Mouse (Mus musculus): ENCODE data around the gene Slc41a3.

Slc41a3 gene

DNA sequence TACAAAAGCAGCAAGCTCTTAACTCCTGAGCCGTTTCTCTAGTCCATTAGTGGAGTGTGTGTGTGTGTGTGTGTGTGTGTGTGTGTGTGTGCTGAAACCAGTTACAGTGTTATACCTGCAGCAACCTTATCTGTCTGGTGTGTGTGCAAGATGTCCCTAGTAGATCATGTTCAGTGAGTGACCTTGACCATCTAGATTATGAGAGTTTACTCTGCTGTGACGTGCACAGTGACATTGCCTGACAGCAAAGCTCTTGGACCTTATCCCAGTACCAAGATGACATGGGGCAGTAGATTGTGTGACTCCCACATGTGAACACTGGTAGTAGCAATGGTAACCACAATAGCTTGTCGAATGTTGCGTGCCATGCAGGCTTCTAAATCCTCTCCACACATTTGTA lies 4.2 kb upstream of the Slc41a3 start:
- no peak for DNase-seq

DNA sequence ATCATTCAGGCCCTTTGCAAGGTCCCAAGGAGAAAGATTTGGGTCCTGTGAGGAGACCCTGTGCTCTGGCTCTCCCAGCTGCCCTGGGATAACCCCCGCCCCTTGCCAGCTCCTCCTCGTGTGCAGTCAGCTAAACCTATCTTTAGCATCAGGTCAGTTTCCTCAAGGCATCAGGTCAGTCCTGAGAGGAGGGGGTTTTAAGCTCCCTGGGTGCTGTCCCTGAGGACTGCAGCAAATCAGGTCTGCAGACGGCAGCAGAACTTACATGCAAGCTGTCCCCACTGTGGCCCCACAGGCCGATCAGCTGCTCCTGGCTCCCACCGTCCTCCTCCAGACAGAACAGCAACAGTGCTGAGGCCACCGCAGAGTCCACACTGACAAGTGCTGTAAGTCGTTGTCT lies 2.8 kb upstream of the Slc41a3 start:
- DNase-seq: no peak

- no peak for DNase-seq
Measured at GRCm38 (mm10) chr6:90602304-90602703, 2.2 kb upstream of the Slc41a3 start.

- DNase-seq: no peak
Measured at GRCm38 (mm10) chr6:90603126-90603525, 1.4 kb upstream of the Slc41a3 start.

- no peak for DNase-seq
Measured at GRCm38 (mm10) chr6:90604130-90604529, 395 bp upstream of the Slc41a3 start.

DNA sequence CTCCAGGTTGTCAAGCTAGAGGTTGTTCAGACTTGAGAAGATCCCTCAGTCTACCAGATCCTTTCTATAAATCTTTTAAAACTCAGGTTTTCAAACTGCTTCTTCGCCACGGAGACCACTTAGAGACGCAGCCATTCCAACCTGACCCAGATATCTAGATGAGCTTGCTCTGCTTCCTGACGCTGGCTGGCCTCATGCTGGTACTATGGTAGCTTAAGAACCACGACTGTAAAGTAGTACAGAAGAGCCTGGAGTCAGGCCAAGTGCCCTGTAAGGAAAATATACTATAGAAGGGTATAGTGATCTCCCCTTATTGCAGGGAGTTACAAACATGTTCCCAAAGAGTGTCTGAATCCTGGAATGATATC lies 757 bp downstream of the Slc41a3 start:
- DNase-seq: no peak

- DNase-seq: peak; percentile 79
Measured at GRCm38 (mm10) chr6:90606538-90606937, 2.0 kb downstream of the Slc41a3 start.

- DNase-seq: peak; percentile 84
Measured at GRCm38 (mm10) chr6:90607196-90607595, 2.7 kb downstream of the Slc41a3 start.

- peak; percentile 52 for DNase-seq
Measured at GRCm38 (mm10) chr6:90608186-90608585, 3.7 kb downstream of the Slc41a3 start.

DNA sequence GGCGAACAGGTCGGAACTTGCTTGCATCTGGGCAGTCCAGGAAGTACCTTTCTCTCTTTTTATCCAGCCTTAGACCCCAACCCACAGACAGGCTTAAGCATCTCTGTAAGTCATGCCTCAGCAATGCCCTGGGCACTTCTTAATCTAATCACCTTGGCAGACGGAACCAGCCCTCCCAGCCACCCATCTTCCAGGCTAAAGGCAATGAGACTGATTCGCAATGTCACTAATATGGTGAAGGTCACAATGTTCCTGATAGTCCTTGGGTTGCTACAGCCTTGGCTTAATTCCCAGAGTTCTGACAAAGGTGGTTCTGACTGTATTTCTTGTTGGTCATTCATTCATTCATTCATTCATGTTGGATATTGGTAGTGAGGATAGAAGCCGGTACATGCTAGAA lies 5.7 kb downstream of the Slc41a3 start:
- DNase-seq: no peak

DNA sequence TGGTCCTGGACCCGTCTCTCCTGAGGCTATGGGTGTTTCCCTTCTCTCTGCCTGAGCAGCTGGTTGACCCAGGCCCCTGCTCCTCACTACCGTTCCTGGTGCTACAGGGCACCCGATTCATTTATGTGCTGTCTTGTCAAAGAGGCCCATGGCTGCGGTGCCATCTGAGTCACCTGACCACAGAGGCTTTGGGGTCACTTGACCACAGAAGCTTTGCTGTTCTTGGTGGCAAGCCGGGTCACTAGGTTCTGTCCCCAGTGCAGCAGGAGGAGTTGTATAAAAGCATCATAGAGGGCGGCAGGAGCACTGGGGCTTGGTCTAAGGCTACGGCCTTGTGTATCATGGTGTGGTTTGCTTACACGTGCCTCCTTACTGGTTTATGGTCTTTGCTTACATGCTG lies 8.8 kb downstream of the Slc41a3 start:
- DNase-seq: no peak

GRCm38 (mm10) chr6:90615362-90615761 lies 10.8 kb downstream of the Slc41a3 start:
- no peak for DNase-seq

DNA sequence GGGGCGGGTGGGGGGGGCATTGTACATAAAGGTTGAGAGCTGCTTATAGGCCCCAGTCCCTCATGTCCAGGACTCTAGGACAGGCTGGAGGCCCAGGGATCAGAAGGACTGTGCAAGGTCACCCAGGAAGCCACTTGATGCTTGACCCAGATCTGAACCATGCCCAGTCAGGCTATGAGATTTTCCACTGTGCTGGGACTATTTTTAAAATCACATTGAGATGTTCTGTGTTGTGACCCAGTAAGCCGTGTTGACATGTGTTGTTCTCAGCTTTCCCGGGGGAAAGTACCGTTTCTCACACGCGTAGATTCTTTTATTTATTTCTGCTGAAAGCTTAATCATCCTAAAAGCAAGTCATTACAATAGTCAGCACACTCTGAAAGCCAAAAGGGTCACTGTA lies 11.5 kb downstream of the Slc41a3 start:
- DNase-seq: no peak

- DNase-seq: no peak
Measured at GRCm38 (mm10) chr6:90616481-90616880, 12.0 kb downstream of the Slc41a3 start.

- no peak for DNase-seq
Measured at GRCm38 (mm10) chr6:90618274-90618673, 13.7 kb downstream of the Slc41a3 start.

GRCm38 (mm10) chr6:90618821-90619636 lies 14.5 kb downstream of the Slc41a3 start:
- DNase-seq: peak; percentile 76

- no peak for DNase-seq
Measured at GRCm38 (mm10) chr6:90619936-90620335, 15.4 kb downstream of the Slc41a3 start.

- DNase-seq: peak; percentile 60
Measured at GRCm38 (mm10) chr6:90620791-90621583, 16.5 kb downstream of the Slc41a3 start.

GRCm38 (mm10) chr6:90621584-90621890 lies 17.0 kb downstream of the Slc41a3 start:
- DNase-seq: no peak

GRCm38 (mm10) chr6:90622758-90623455 lies 18.4 kb downstream of the Slc41a3 start:
- DNase-seq: no peak

GRCm38 (mm10) chr6:90623456-90623836 lies 18.9 kb downstream of the Slc41a3 start:
- DNase-seq: no peak

DNA sequence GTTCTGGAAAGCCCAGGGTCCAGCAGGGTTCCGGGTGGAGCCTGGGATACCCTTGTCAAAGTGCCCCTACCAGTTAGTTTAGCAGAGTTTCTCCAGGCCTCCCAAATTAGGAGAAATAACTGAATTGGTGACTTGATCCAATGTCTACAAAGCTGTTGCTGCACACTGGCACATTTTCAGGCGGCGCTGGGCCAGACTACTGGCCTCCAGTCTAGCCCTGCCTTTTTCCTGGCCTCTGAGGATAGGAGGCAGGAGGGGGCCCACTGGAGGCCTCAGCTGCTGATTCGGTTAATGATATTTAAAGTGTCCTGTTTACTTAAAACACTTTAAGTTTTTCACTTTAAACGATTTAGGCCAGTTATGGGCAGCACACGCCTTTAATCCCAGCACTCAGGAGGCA lies 19.7 kb downstream of the Slc41a3 start:
- peak; percentile 70 for DNase-seq

DNA sequence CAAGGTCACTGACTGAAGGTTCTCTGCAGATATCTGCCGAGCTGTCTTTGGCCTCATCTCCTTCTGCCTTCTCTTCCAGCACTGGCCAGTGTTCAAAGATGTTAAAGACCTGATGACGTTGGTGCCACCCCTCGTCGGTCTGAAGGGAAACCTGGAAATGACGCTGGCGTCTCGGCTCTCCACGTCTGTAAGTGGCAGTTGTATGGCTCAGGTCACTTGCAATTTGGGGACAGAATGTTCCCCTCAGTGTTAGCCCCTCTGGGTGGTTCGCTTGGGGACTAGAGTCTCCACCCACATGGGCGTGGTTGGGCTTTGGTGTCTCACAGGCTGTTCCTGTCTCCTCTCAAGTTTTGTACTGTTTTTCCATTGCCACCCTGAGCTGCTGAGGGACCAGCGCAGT lies 20.2 kb downstream of the Slc41a3 start:
- DNase-seq: no peak

Measured in kidney, postnatal 10 days (tissue).